Mouse (Mus musculus): ENCODE measurements around the gene Plcb4.

- no peak for TF ChIP-seq CTCF (IDR thresholded peaks at IDR 0.05; ENCODE audit: extremely low read depth, insufficient read depth, low read length)
- no peak for TF ChIP-seq POLR2A (IDR thresholded peaks at IDR 0.05; ENCODE audit: extremely low read depth, insufficient read depth, low read length)
Measured at GRCm38 (mm10) chr2:135808342-135808741, 149.5 kb downstream of the Plcb4 start.
